Mouse (Mus musculus): ENCODE data around the gene Letmd1. TPM values are rescaled to one million over a fixed set of nuclear protein-coding genes. Genes with fewer than 3 reads are reported as not detected.
"Not testable (repeated sequence)": the region's sequence is repeated elsewhere in the genome, so short reads cannot be mapped to it uniquely, and the experiment has no call there.

Gene Letmd1
- polyA plus RNA-seq, 1 experiment from 2014 or later = 22.9 TPM

GRCm38 (mm10) chr15:100478925-100479324, 10.1 kb downstream of the Letmd1 start:
- Histone ChIP-seq H3K4me1 (ENCODE audit: insufficient read depth) (no peaks in the 10 kb centered on the region), H3K36me3 (ENCODE audit: insufficient read depth) (peaks cover 93% of the 10 kb centered on the region), H3K9me3 (ENCODE audit: low read depth, low read length) (no peaks in the 10 kb centered on the region), H3K4me3 (ENCODE audit: low read depth, low read length) (no peak overlapping the region), H3K9ac (no peak overlapping the region), H3K27ac (ENCODE audit: low read depth) (no peak overlapping the region), H3K27me3 (ENCODE audit: insufficient read depth, low read length) (no peaks in the 10 kb centered on the region), H3K4me2 (no peak overlapping the region)
- WGBS = 73% methylated on average over 4 of the region's 4 CpGs
- ATAC-seq (ENCODE audit: insufficient read depth) (no peak), DNase-seq (no peak)
- no peak for TF ChIP-seq CTCF (IDR thresholded peaks at IDR 0.05; ENCODE audit: low read depth)

GRCm38 (mm10) chr15:100485576-100485975, 16.8 kb downstream of the Letmd1 start:
- Histone ChIP-seq H3K9me3 (ENCODE audit: low read depth, low read length) (no peaks in the 10 kb centered on the region), H3K27ac (ENCODE audit: low read depth) (no peak overlapping the region), H3K4me3 (ENCODE audit: low read depth, low read length) (no peak overlapping the region), H3K9ac (no peak overlapping the region), H3K27me3 (ENCODE audit: insufficient read depth, low read length) (no peaks in the 10 kb centered on the region), H3K4me1 (ENCODE audit: insufficient read depth) (peaks cover 5% of the 10 kb centered on the region; the same call in 1 of the 2 replicates), H3K4me2 (no peak overlapping the region), H3K36me3 (ENCODE audit: insufficient read depth) (peaks cover 82% of the 10 kb centered on the region)
- TF ChIP-seq CTCF (IDR thresholded peaks at IDR 0.05; ENCODE audit: low read depth) = no peak
- 73% methylated on average over 3 of the region's 3 CpGs for WGBS
- ATAC-seq (ENCODE audit: insufficient read depth) (no peak), DNase-seq (no peak)

- DNase-seq = peak; percentile 63
- Histone ChIP-seq H3K9ac (no peak overlapping the region), H3K4me3 (ENCODE audit: low read depth, low read length) (no peak overlapping the region), H3K27ac (ENCODE audit: low read depth) (0 out of 2 replicates have a peak overlapping the region, but pooled peaks have one; percentile 6), H3K27me3 (ENCODE audit: insufficient read depth, low read length) (no peaks in the 10 kb centered on the region), H3K36me3 (ENCODE audit: insufficient read depth) (peaks cover 74% of the 10 kb centered on the region), H3K9me3 (ENCODE audit: low read depth, low read length) (no peaks in the 10 kb centered on the region), H3K4me1 (ENCODE audit: insufficient read depth) (peaks cover 6% of the 10 kb centered on the region; the same call in 1 of the 2 replicates), H3K4me2 (no peak overlapping the region)
- ATAC-seq (ENCODE audit: insufficient read depth) = peak; percentile 54
- TF ChIP-seq CTCF (IDR thresholded peaks at IDR 0.05; ENCODE audit: low read depth) = no peak
- 19% methylated on average over 7 of the region's 7 CpGs for WGBS
These were observed 17.6 kb downstream of the Letmd1 start for GRCm38 (mm10) chr15:100486450-100486849.

- no peak overlapping the region for H3K4me2 ChIP-seq
- DNase-seq = no peak
- peaks cover 68% of the 10 kb centered on the region for H3K36me3 ChIP-seq (ENCODE audit: insufficient read depth)
- no peaks in the 10 kb centered on the region for H3K9me3 ChIP-seq (ENCODE audit: low read depth, low read length)
- TF ChIP-seq CTCF (IDR thresholded peaks at IDR 0.05; ENCODE audit: low read depth) = no peak
- ATAC-seq (ENCODE audit: insufficient read depth) = no peak
- WGBS = 80% methylated on average over 2 of the region's 2 CpGs
- H3K27me3 ChIP-seq (ENCODE audit: insufficient read depth, low read length) = no peaks in the 10 kb centered on the region
- H3K9ac ChIP-seq = no peak overlapping the region
- H3K4me3 ChIP-seq (ENCODE audit: low read depth, low read length) = no peak overlapping the region
- H3K27ac ChIP-seq (ENCODE audit: low read depth) = 0 out of 2 replicates have a peak overlapping the region, but pooled peaks have one; percentile 26
- H3K4me1 ChIP-seq (ENCODE audit: insufficient read depth) = peaks cover 11% of the 10 kb centered on the region
These were observed 18.2 kb downstream of the Letmd1 start for GRCm38 (mm10) chr15:100487050-100487449.

GRCm38 (mm10) chr15:100488297-100488696, 19.5 kb downstream of the Letmd1 start:
- peaks cover 56% of the 10 kb centered on the region for H3K36me3 ChIP-seq (ENCODE audit: insufficient read depth)
- not testable (repeated sequence) for H3K27ac ChIP-seq (ENCODE audit: low read depth)
- WGBS = 90% methylated on average over 1 of the region's 1 CpGs

GRCm38 (mm10) chr15:100489263-100489662, 20.4 kb downstream of the Letmd1 start:
- TF ChIP-seq CTCF (IDR thresholded peaks at IDR 0.05; ENCODE audit: low read depth) = no peak
- Histone ChIP-seq H3K4me3 (ENCODE audit: low read depth, low read length) (no peak overlapping the region), H3K4me1 (ENCODE audit: insufficient read depth) (peaks cover 28% of the 10 kb centered on the region), H3K27me3 (ENCODE audit: insufficient read depth, low read length) (no peaks in the 10 kb centered on the region), H3K36me3 (ENCODE audit: insufficient read depth) (peaks cover 47% of the 10 kb centered on the region), H3K4me2 (no peak overlapping the region), H3K9ac (no peak overlapping the region), H3K9me3 (ENCODE audit: low read depth, low read length) (no peaks in the 10 kb centered on the region), H3K27ac (ENCODE audit: low read depth) (no peak overlapping the region)
- WGBS = 79% methylated on average over 15 of the region's 15 CpGs
- DNase-seq (no peak), ATAC-seq (ENCODE audit: insufficient read depth) (no peak)

More at GRCm38 (mm10) chr15:100488297-100488696, 19.5 kb downstream of the Letmd1 start:
- H3K4me3 ChIP-seq (ENCODE audit: low read depth, low read length); H3K9me3 ChIP-seq (ENCODE audit: low read depth, low read length); H3K9ac ChIP-seq; H3K4me2 ChIP-seq; ATAC-seq (ENCODE audit: insufficient read depth); DNase-seq; H3K27me3 ChIP-seq (ENCODE audit: insufficient read depth, low read length): not testable (repeated sequence)
- peaks cover 19% of the 10 kb centered on the region for H3K4me1 ChIP-seq (ENCODE audit: insufficient read depth)

- DNase-seq (peak; percentile 74), ATAC-seq (ENCODE audit: insufficient read depth) (no peak)
- Histone ChIP-seq H3K9ac (no peak overlapping the region), H3K9me3 (ENCODE audit: low read depth, low read length) (no peaks in the 10 kb centered on the region), H3K4me2 (no peak overlapping the region; the same call in 1 of the 2 replicates), H3K36me3 (ENCODE audit: insufficient read depth) (peaks cover 26% of the 10 kb centered on the region), H3K27me3 (ENCODE audit: insufficient read depth, low read length) (no peaks in the 10 kb centered on the region), H3K4me1 (ENCODE audit: insufficient read depth) (peaks cover 28% of the 10 kb centered on the region), H3K4me3 (ENCODE audit: low read depth, low read length) (no peak overlapping the region), H3K27ac (ENCODE audit: low read depth) (no peak overlapping the region)
- TF ChIP-seq CTCF (IDR thresholded peaks at IDR 0.05; ENCODE audit: low read depth) = no peak
- WGBS = 47% methylated on average over 9 of the region's 9 CpGs
These were observed 23.1 kb downstream of the Letmd1 start for GRCm38 (mm10) chr15:100491966-100492365.

All from lung, embryonic 14.5 days (tissue).